Mouse (Mus musculus) testis, adult 2 months (tissue): ENCODE data around the gene Stambpl1. TPM values are rescaled to one million over a fixed set of nuclear protein-coding genes. Genes with fewer than 3 reads are reported as not detected.

Experiments used
- H3K27ac ChIP-seq: fragments of 200-500 bp; 2 replicates; pipeline ENCODE4 v1.5.1; 2012; ENCODE audit warnings: low read depth, low read length; ENCODE audit not compliant: control insufficient read depth, insufficient read depth
- H3K27me3 ChIP-seq: fragments of 200-500 bp; 2 replicates; pipeline ENCODE4 v1.6.1; 2012; ENCODE audit warnings: mild to moderate bottlenecking, low read length, moderate library complexity; ENCODE audit not compliant: control insufficient read depth, insufficient read depth
- H3K36me3 ChIP-seq: fragments of 200-500 bp; 2 replicates; pipeline ENCODE4 v1.6.1; 2012; ENCODE audit warnings: mild to moderate bottlenecking, low read length; ENCODE audit not compliant: control insufficient read depth, insufficient read depth
- H3K4me1 ChIP-seq: fragments of 200-500 bp; 2 replicates; pipeline ENCODE4 v1.6.1; 2012; ENCODE audit warnings: low read length; ENCODE audit not compliant: control insufficient read depth, insufficient read depth
- H3K4me3 ChIP-seq: fragments of 200-500 bp; 2 replicates; pipeline ENCODE4 v1.5.1; 2012; ENCODE audit warnings: low read depth, mild to moderate bottlenecking, low read length, moderate library complexity, mixed read lengths; ENCODE audit not compliant: control insufficient read depth
- CTCF ChIP-seq: fragments of 200-500 bp; IDR thresholded peaks from 2 replicates; pipeline ENCODE4 v1.5.1; 2012; ENCODE audit warnings: low read depth, mild to moderate bottlenecking, inconsistent platforms, low read length, moderate library complexity; ENCODE audit not compliant: control insufficient read depth, insufficient read depth, insufficient replicate concordance
- POLR2A ChIP-seq: fragments of 200-500 bp; IDR thresholded peaks from 2 replicates; pipeline ENCODE4 v1.6.1; 2012; ENCODE audit warnings: low read depth, mild to moderate bottlenecking, inconsistent platforms, low read length, moderate library complexity; ENCODE audit not compliant: control insufficient read depth
- polyA plus RNA-seq: library from polyadenylated mRNA; depleted of rRNA; stranded (reverse); fragments of >200 nt; gene quantifications from 2 replicates; pipeline ENCODE4 v1.2.3, GENCODE M21; 2012

Gene Stambpl1
- polyA plus RNA-seq, 1 experiment, result 38.0 TPM

- Histone ChIP-seq H3K36me3 (no peaks in the 10 kb centered on the region), H3K27ac (no peak overlapping the region), H3K4me1 (no peaks in the 10 kb centered on the region), H3K4me3 (no peak overlapping the region), H3K27me3 (no peaks in the 10 kb centered on the region)
- TF ChIP-seq CTCF (no peak), POLR2A (no peak)
These were observed 23.9 kb upstream of the Stambpl1 start for GRCm38 (mm10) chr19:34167896-34168661.

- Histone ChIP-seq H3K27me3 (no peaks in the 10 kb centered on the region), H3K4me3 (no peak overlapping the region), H3K27ac (no peak overlapping the region), H3K36me3 (no peaks in the 10 kb centered on the region), H3K4me1 (no peaks in the 10 kb centered on the region)
- no peak for TF ChIP-seq CTCF
- no peak for TF ChIP-seq POLR2A
These were observed 22.9 kb upstream of the Stambpl1 start for GRCm38 (mm10) chr19:34169121-34169520.

- H3K27me3 ChIP-seq, result no peaks in the 10 kb centered on the region
- H3K27ac ChIP-seq, result no peak overlapping the region
- TF ChIP-seq POLR2A, result no peak
- TF ChIP-seq CTCF, result no peak
- no peaks in the 10 kb centered on the region for H3K4me1 ChIP-seq
- H3K4me3 ChIP-seq, result no peak overlapping the region
- H3K36me3 ChIP-seq, result no peaks in the 10 kb centered on the region
These were observed 20.9 kb upstream of the Stambpl1 start for GRCm38 (mm10) chr19:34171167-34171566.

GRCm38 (mm10) chr19:34174004-34174403, 18.0 kb upstream of the Stambpl1 start:
- Histone ChIP-seq H3K4me3 (no peak overlapping the region), H3K4me1 (no peaks in the 10 kb centered on the region), H3K36me3 (no peaks in the 10 kb centered on the region), H3K27me3 (no peaks in the 10 kb centered on the region), H3K27ac (no peak overlapping the region)
- TF ChIP-seq POLR2A, result no peak
- no peak for TF ChIP-seq CTCF

GRCm38 (mm10) chr19:34179136-34179535, 12.9 kb upstream of the Stambpl1 start:
- Histone ChIP-seq H3K4me1 (no peaks in the 10 kb centered on the region), H3K4me3 (no peak overlapping the region), H3K27me3 (no peaks in the 10 kb centered on the region), H3K27ac (no peak overlapping the region), H3K36me3 (no peaks in the 10 kb centered on the region)
- no peak for TF ChIP-seq POLR2A
- TF ChIP-seq CTCF, result no peak

- no peaks in the 10 kb centered on the region for H3K27me3 ChIP-seq
- H3K4me3 ChIP-seq, result no peak overlapping the region
- H3K27ac ChIP-seq, result no peak overlapping the region
- TF ChIP-seq CTCF, result no peak
- TF ChIP-seq POLR2A, result no peak
- H3K36me3 ChIP-seq, result no peaks in the 10 kb centered on the region
- H3K4me1 ChIP-seq, result no peaks in the 10 kb centered on the region
These were observed 11.7 kb upstream of the Stambpl1 start for GRCm38 (mm10) chr19:34180316-34180715.

- Histone ChIP-seq H3K36me3 (no peaks in the 10 kb centered on the region), H3K27me3 (no peaks in the 10 kb centered on the region), H3K4me1 (no peaks in the 10 kb centered on the region), H3K4me3 (no peak overlapping the region), H3K27ac (no peak overlapping the region)
- no peak for TF ChIP-seq POLR2A
- no peak for TF ChIP-seq CTCF
These were observed 10.8 kb upstream of the Stambpl1 start for GRCm38 (mm10) chr19:34181234-34181633.

- no peak for TF ChIP-seq CTCF
- no peak for TF ChIP-seq POLR2A
These were observed 9.5 kb upstream of the Stambpl1 start for GRCm38 (mm10) chr19:34182490-34182889.

More at GRCm38 (mm10) chr19:34182490-34182889, 9.5 kb upstream of the Stambpl1 start:
- Histone ChIP-seq H3K27ac (no peak overlapping the region), H3K36me3 (no peaks in the 10 kb centered on the region), H3K4me3 (no peak overlapping the region), H3K4me1 (no peaks in the 10 kb centered on the region), H3K27me3 (no peaks in the 10 kb centered on the region)
